Mouse (Mus musculus): ENCODE data around the gene Snap25.

Gene Snap25

GRCm38 (mm10) chr2:136807992-136808726, 94.9 kb downstream of the Snap25 start:
- in situ Hi-C loops (cut with MboI, MseI): no loop called here

- in situ Hi-C loops (cut with MboI, MseI): no loop called here
Observed at GRCm38 (mm10) chr2:136811331-136811730, 98.1 kb downstream of the Snap25 start.

DNA sequence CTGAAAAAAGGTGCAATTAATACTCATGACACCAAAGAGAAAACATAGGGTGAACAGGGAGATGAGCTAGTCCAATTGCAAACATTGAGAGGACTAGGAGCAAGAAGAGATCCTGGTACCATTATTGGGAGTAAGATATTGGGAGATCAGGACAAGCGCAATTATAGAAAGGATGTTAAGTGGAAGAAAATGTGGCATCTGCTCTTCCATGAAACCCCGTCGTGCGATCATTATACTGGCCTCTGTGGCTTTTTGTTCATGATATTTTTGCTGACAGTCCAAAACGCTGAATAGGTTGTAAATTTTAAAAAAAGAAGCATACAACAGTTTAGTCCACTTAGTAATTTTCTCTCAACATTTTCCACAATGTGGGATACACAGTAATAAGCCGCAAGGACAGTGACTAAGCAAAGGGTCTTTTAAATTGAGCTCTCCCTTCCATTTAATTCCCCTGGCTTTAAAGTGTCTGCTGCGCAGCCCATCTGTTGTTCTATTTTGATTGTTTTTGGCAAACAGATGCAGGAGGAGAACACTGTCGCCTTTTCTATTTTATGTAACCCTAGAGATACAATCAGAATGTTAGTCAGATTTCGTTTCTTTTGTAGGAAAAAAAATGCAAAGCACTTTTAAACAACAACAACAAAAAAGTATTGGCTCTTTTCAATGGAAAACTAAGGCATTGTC, 103.6 kb downstream of the Snap25 start:
- in situ Hi-C loops (cut with MboI, MseI): no loop called here

GRCm38 (mm10) chr2:136823751-136824716, 110.8 kb downstream of the Snap25 start:
- in situ Hi-C loops (cut with MboI, MseI): no loop called here

DNA sequence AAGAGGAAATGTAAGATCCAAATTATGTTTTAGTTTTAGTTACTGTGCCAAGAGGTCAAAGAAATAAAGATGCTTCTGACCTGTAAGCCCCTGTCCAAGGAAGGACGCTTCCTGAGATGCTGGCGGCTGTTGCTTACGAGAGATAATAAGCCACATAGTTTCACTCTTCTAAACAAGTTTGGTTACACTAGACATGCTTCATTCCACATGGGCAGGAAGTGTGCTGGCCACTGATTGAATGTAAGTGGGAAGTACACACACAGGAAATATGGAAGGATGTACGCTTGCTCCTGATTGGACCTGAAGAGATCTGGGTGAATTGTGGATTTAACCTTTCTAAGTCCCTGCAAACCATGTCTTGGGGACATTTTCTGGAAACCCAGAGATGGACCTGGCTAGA, 114.4 kb downstream of the Snap25 start:
- in situ Hi-C loops (cut with MboI, MseI): no loop called here

Data from T-helper 2 cell (primary cell).